In the genomic region with DNA sequence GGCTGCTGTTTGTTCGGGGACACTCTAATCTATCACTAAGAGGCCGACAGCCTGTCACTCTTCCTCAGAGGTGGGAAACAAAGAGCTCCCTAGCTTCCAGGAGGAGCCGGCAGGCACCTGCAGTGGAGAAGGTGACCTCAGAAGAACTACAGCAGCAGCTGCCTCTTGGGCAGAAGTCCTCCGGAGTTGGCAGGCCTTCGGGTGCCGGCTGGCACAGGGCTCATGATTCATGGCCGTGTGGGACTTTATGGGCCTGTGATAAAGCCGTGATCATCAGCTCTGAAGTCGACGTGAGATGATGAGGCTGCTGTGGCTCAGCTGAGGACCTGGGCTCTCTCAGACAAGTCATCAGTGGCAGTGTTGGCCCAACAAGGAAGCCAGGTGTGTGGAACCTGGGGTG, we compare ENCODE assay signal across 19 mouse cellular contexts.
DNase-seq lines count a peak whose midpoint lies in the region; ATAC-seq lines count a peak whose summit lies in the region.
"Had no signal": no experiment of that assay in that cellular context is flagged by ENCODE, and none has a peak within 500 bp of the region (broad histone marks: within the 10 kb centered on the region; RNA-seq: fewer than 3 reads in every experiment).

No protein-coding gene starts in this region.

- no peak overlapping the region for H3K27ac ChIP-seq in heart, embryonic 12.5 days (ENCODE audit: poor library complexity, severe bottlenecking)
- H3K27ac ChIP-seq: forebrain, embryonic 15.5 days; hindbrain, embryonic 14.5 days; stomach, postnatal 0 days had no signal

- no peaks in the 10 kb centered on the region for H3K9me3 ChIP-seq in heart, embryonic 12.5 days (replicated peaks)
- H3K9me3 ChIP-seq: forebrain, embryonic 15.5 days had no signal

- H3K9ac ChIP-seq in heart, embryonic 12.5 days, result no peak overlapping the region
- H3K9ac ChIP-seq: forebrain, embryonic 15.5 days; hindbrain, embryonic 14.5 days had no signal

- peak; percentile 51 to 67 for DNase-seq in cerebellum, postnatal 14 days
- no peak for DNase-seq in cerebellum, adult 11-12 months
- peak; percentile 45 for DNase-seq in gastrocnemius, postnatal 10 days
- DNase-seq in gastrocnemius, adult 18-20 months (ENCODE audit: low spot score), result no peak
- DNase-seq in heart, postnatal 4 days, result peak; percentile 5
- peak; percentile 44 for DNase-seq in brain, adult 2 months (ENCODE audit: low read depth, low spot score)
- DNase-seq: adrenal gland, postnatal 10 days; kidney, adult 18-20 months; kidney, postnatal 4 days; layer of hippocampus, adult 9-11 months; lung, postnatal 4 days; midbrain, embryonic 14.5 days; thymus, adult 2 months; thymus, postnatal 4 days had no signal

- 62% methylated on average over 10 of the region's 10 CpGs for WGBS in heart, embryonic 12.5 days

- no peaks in the 10 kb centered on the region for H3K36me3 ChIP-seq in heart, embryonic 12.5 days
- H3K36me3 ChIP-seq: forebrain, embryonic 15.5 days had no signal

- H3K4me3 ChIP-seq in heart, embryonic 12.5 days, result no peak overlapping the region
- H3K4me3 ChIP-seq: forebrain, embryonic 15.5 days had no signal

- H3K4me2 ChIP-seq in heart, embryonic 12.5 days, result no peak overlapping the region
- H3K4me2 ChIP-seq: forebrain, embryonic 15.5 days; hindbrain, embryonic 14.5 days had no signal

- H3K27me3 ChIP-seq in heart, embryonic 12.5 days (replicated peaks), result peaks cover 27% of the 10 kb centered on the region
- H3K27me3 ChIP-seq: forebrain, embryonic 15.5 days had no signal

- ATAC-seq in heart, embryonic 12.5 days (ENCODE audit: insufficient number of reproducible peaks, low FRiP score), result no peak
- ATAC-seq: forebrain, embryonic 15.5 days; inflammation-experienced regulatory T-cells, adult 6 months had no signal

- H3K4me1 ChIP-seq in heart, embryonic 12.5 days (replicated peaks), result peaks cover 14% of the 10 kb centered on the region
- H3K4me1 ChIP-seq: forebrain, embryonic 15.5 days had no signal

Comparison
In these comparisons a context has a peak if more than half of its experiments do, and no peak if none do; other contexts are left out.
1. DNase-seq: peak in cerebellum, postnatal 14 days (2 of 2), gastrocnemius, postnatal 10 days (single experiment), heart, postnatal 4 days (single experiment) and brain, adult 2 months (single experiment); none in cerebellum, adult 11-12 months (single experiment) and gastrocnemius, adult 18-20 months (single experiment).